Mouse (Mus musculus) CH12.LX (cell line): ENCODE measurements at regions not wholly inside any gene's neighbourhood (a gene's known extent, or its start where the extent isn't known, plus 50 kb on each side); places are given as distances from the start of the nearest gene placed in this dataset.

Experiments used
- DNase-seq: peaks from one replicate; pipeline ENCODE4 v3.0.0-alpha.2; 2013; ENCODE audit errors: extremely low read depth
- H3K27ac ChIP-seq: 2 replicates; pipeline ENCODE4 v1.5.1; 2012; ENCODE audit warnings: low read depth, mild to moderate bottlenecking, control low read depth, moderate library complexity; ENCODE audit not compliant: insufficient read depth
- H3K27me3 ChIP-seq: replicated peaks from 2 replicates; pipeline ENCODE3; 2012; ENCODE audit warnings: inconsistent platforms
- H3K36me3 ChIP-seq, 2 experiments: replicated peaks in 1 of 2; 2 replicates each; pipeline versions ENCODE3 to v1.6.1; 2012; ENCODE audit warnings: inconsistent platforms in 1 of 2, low read length in 1 of 2, mild to moderate bottlenecking in 1 of 2, mixed read lengths in 1 of 2, moderate library complexity in 1 of 2; ENCODE audit not compliant: control insufficient read depth in 1 of 2, insufficient read depth in 1 of 2
- H3K4me1 ChIP-seq, 2 experiments: 2 replicates each; pipeline ENCODE4 v1.6.1; 2012; ENCODE audit warnings: inconsistent platforms in 1 of 2, moderate library complexity in 1 of 2; ENCODE audit not compliant: insufficient read depth in 2 of 2, control insufficient read depth in 1 of 2
- H3K4me2 ChIP-seq: 2 replicates; pipeline ENCODE4 v1.6.1; 2012; ENCODE audit warnings: low read depth, mild to moderate bottlenecking, control low read depth; ENCODE audit not compliant: poor library complexity, insufficient read depth, severe bottlenecking
- H3K4me3 ChIP-seq, 3 experiments: fragments of 150-350 bp in 1 of 3; sonication (generic) in 1 of 3; replicated peaks in 1 of 3; 2 replicates each; pipeline versions ENCODE3 to v1.5.1; 2011 to 2012; ENCODE audit warnings: low read depth in 2 of 3, low read length in 2 of 3, mild to moderate bottlenecking in 2 of 3, moderate library complexity in 2 of 3, control low read depth in 1 of 3, improper control_type of control experiment in 1 of 3, inconsistent platforms in 1 of 3, mixed read lengths in 1 of 3; ENCODE audit not compliant: poor library complexity in 1 of 3
- H3K79me2 ChIP-seq: replicated peaks from 2 replicates; pipeline ENCODE4 v1.6.1; 2012; ENCODE audit warnings: mild to moderate bottlenecking, moderate library complexity; ENCODE audit not compliant: control insufficient read depth, poor library complexity, insufficient read depth, severe bottlenecking; ENCODE audit errors: extremely low read depth
- H3K9ac ChIP-seq: 2 replicates; pipeline ENCODE4 v1.6.1; 2012; ENCODE audit warnings: low read depth, mild to moderate bottlenecking, control low read depth, moderate library complexity; ENCODE audit not compliant: insufficient read depth
- H3K9me3 ChIP-seq: replicated peaks from 2 replicates; pipeline ENCODE3; 2012; ENCODE audit warnings: low read length, inconsistent platforms, mixed read lengths
- CTCF ChIP-seq, 2 experiments: IDR thresholded peaks in 1 of 2; conservative IDR thresholded peaks in 1 of 2; 2 replicates each; pipeline ENCODE4 v1.5.1; 2011 to 2012; ENCODE audit warnings: low read depth in 2 of 2, low read length in 2 of 2, improper control_type of control experiment in 1 of 2, inconsistent platforms in 1 of 2, mild to moderate bottlenecking in 1 of 2, moderate library complexity in 1 of 2
- E2F4 ChIP-seq: IDR thresholded peaks from 2 replicates; pipeline ENCODE4 v1.6.1; 2011; ENCODE audit warnings: low read depth, low read length, improper control_type of control experiment; ENCODE audit not compliant: insufficient replicate concordance
- EP300 ChIP-seq: IDR thresholded peaks from 2 replicates; pipeline ENCODE4 v1.6.1; 2011; ENCODE audit warnings: low read length, improper control_type of control experiment
- HCFC1 ChIP-seq: IDR thresholded peaks from 2 replicates; pipeline ENCODE4 v1.6.1; 2012; ENCODE audit warnings: low read depth, mild to moderate bottlenecking, inconsistent platforms, low read length, improper control_type of control experiment
- IRF4 ChIP-seq: IDR thresholded peaks from 2 replicates; pipeline ENCODE4 v1.6.1; 2014; ENCODE audit warnings: low read depth, mild to moderate bottlenecking, inconsistent platforms, low read length, improper control_type of control experiment
- JUND ChIP-seq: conservative IDR thresholded peaks from 2 replicates; pipeline ENCODE4 v1.6.1; 2011; ENCODE audit warnings: low read depth, low read length, improper control_type of control experiment
- MAX ChIP-seq: IDR thresholded peaks from 2 replicates; pipeline ENCODE4 v1.6.1; 2011; ENCODE audit warnings: low read length, improper control_type of control experiment
- MAZ ChIP-seq: IDR thresholded peaks from 2 replicates; pipeline ENCODE4 v1.6.1; 2012; ENCODE audit warnings: low read depth, mild to moderate bottlenecking, inconsistent platforms, low read length, improper control_type of control experiment, moderate library complexity
- MXI1 ChIP-seq: IDR thresholded peaks from 2 replicates; pipeline ENCODE4 v1.6.1; 2011; ENCODE audit warnings: mild to moderate bottlenecking, low read depth, low read length, improper control_type of control experiment
- NRF1 ChIP-seq: IDR thresholded peaks from 2 replicates; pipeline ENCODE4 v1.6.1; 2014; ENCODE audit warnings: low read depth, mild to moderate bottlenecking, inconsistent platforms, low read length, improper control_type of control experiment, moderate library complexity
- PAX5 ChIP-seq: IDR thresholded peaks from 2 replicates; pipeline ENCODE4 v1.6.1; 2012; ENCODE audit warnings: low read length, inconsistent platforms, mixed read lengths
- POLR2AphosphoS2 ChIP-seq: IDR thresholded peaks from 2 replicates; pipeline ENCODE4 v1.6.1; 2011; ENCODE audit warnings: low read depth, low read length, improper control_type of control experiment
- RCOR1 ChIP-seq: conservative IDR thresholded peaks from 2 replicates; pipeline ENCODE4 v1.6.1; 2012; ENCODE audit warnings: low read depth, mild to moderate bottlenecking, inconsistent platforms, low read length, improper control_type of control experiment
- SMC3 ChIP-seq: IDR thresholded peaks from 2 replicates; pipeline ENCODE4 v1.6.1; 2011; ENCODE audit warnings: low read depth, low read length, improper control_type of control experiment
- TCF12 ChIP-seq: IDR thresholded peaks from 2 replicates; pipeline ENCODE4 v1.6.1; 2014; ENCODE audit warnings: low read depth, mild to moderate bottlenecking, inconsistent platforms, low read length, improper control_type of control experiment
- ZC3H11A ChIP-seq: IDR thresholded peaks from 2 replicates; pipeline ENCODE4 v1.6.1; 2012; ENCODE audit warnings: low read depth, mild to moderate bottlenecking, inconsistent platforms, low read length, improper control_type of control experiment
- ZMIZ1 ChIP-seq: IDR thresholded peaks from 2 replicates; pipeline ENCODE4 v1.6.1; 2012; ENCODE audit warnings: low read depth, mild to moderate bottlenecking, inconsistent platforms, low read length, improper control_type of control experiment
- ZNF384 ChIP-seq: IDR thresholded peaks from 2 replicates; pipeline ENCODE4 v1.6.1; 2012; ENCODE audit warnings: low read depth, low read length, improper control_type of control experiment, inconsistent platforms
- dilution Hi-C: fragments of 300-500 bp; cut with MboI; formaldehyde crosslinking; loops from 2 replicates; pipeline ENCODE4 v1.14.3; 2020; ENCODE audit warnings: low sequenced_read_pairs; ENCODE audit not compliant: extremely low pct_unique_long_range_greater_than_20kb, extremely low pct_ligation_motif_present
- in situ Hi-C: fragments of 300-500 bp; cut with MboI; formaldehyde crosslinking; loops from 3 replicates; pipeline ENCODE4 v1.14.3; 2019; ENCODE audit warnings: low sequenced_read_pairs, low pct_ligation_motif_present, low pct_unique_long_range_greater_than_20kb, mixed read lengths

DNA sequence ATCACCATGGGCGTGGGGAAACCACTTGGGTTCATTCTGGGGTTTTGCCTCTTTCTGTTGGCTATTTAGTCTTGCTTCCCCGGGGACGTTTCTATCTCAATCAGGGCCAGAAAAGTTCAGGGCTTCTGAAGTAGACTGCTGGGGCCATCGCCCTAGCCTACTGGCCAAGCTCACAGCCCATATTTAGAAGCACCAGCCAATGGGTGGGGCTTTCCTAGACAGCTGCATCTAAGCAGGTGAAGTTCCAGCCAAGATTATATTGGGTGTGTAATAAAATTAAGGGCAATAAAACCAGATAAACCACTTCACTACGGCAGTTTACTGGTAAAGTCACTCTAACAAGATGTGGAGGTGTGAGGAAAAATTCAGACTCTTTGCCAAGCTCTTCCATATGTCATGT lies 496.5 kb downstream of the Zfp704 start:
- Histone ChIP-seq H3K9me3 (no peaks in the 10 kb centered on the region), H3K27me3 (no peaks in the 10 kb centered on the region), H3K9ac (no peak overlapping the region), H3K27ac (no peak overlapping the region), H3K36me3 (no peaks in the 10 kb centered on the region), H3K4me3 (no peak overlapping the region), H3K4me1 (peaks cover 2 to 19% of the 10 kb centered on the region in 2 experiments; a peak in 2 of 4 replicates), H3K4me2 (no peak overlapping the region), H3K79me2 (no peaks in the 10 kb centered on the region)
- TF ChIP-seq RCOR1 (no peak), CTCF (conservative IDR thresholded peaks at IDR 0.05 in 1 of 2, IDR thresholded peaks at IDR 0.05 in 1 of 2; ENCODE audit: low read depth in 2 of 2, low read length in 2 of 2) (no peak), JUND (no peak), MXI1 (no peak), ZC3H11A (no peak), MAX (no peak), HCFC1 (no peak), POLR2AphosphoS2 (no peak), PAX5 (no peak), IRF4 (no peak), E2F4 (no peak)
- dilution Hi-C loops (no loop called here), in situ Hi-C loops (no loop called here)
- no peak for DNase-seq

DNA sequence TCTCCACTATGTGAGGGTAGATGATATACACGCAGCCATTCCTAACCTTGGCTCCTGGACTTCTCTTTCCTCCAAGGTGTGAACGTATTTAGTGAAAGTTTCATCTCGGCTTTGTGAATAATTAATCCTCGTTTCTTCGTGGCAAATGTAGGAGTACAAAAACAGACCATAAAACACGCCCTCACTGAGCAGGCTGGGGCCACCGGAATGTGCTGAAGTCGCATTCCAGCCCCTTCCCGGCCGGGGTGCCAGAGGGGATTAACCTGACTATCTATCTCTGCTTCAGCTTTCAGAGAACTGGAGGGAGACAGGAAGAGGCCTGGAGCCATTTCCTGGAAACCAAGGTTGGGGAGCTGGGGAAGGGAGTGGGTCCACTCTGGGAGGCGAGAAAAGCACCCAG lies 499.1 kb downstream of the Zfp704 start:
- Histone ChIP-seq H3K27me3 (no peaks in the 10 kb centered on the region), H3K79me2 (no peaks in the 10 kb centered on the region), H3K4me1 (peaks cover 2 to 19% of the 10 kb centered on the region in 2 experiments; a peak in 2 of 4 replicates), H3K4me3 (no peak overlapping the region), H3K9me3 (no peaks in the 10 kb centered on the region), H3K4me2 (no peak overlapping the region), H3K9ac (no peak overlapping the region), H3K36me3 (no peaks in the 10 kb centered on the region), H3K27ac (no peak overlapping the region)
- in situ Hi-C loops = no loop called here
- DNase-seq = no peak
- TF ChIP-seq E2F4 (no peak), POLR2AphosphoS2 (no peak), NRF1 (no peak), MAX (no peak), HCFC1 (no peak), ZMIZ1 (no peak), SMC3 (no peak), TCF12 (no peak), EP300 (no peak), CTCF (conservative IDR thresholded peaks at IDR 0.05 in 1 of 2, IDR thresholded peaks at IDR 0.05 in 1 of 2; ENCODE audit: low read depth in 2 of 2, low read length in 2 of 2) (no peak), MAZ (no peak), ZNF384 (no peak), ZC3H11A (no peak)
- dilution Hi-C loops = no loop called here
